Mouse (Mus musculus) lung, embryonic 15.5 days (tissue): ENCODE measurements around the gene Pex3. TPM values are rescaled to one million over a fixed set of nuclear protein-coding genes. Genes with fewer than 3 reads are reported as not detected.
A peak's percentile ranks its signal among the peaks of the same experiment; 100 is the strongest.

Source experiments
- ATAC-seq: fragments of 200-750 bp; cut with Nextera tagmentation; 2 replicates; pipeline ENCODE4 v1.8.0; 2017; ENCODE audit warnings: moderate number of reproducible peaks, borderline replicate concordance; ENCODE audit not compliant: low FRiP score, low TSS enrichment; ENCODE audit errors: extremely low read depth
- H3K27ac ChIP-seq: fragments of 300-500 bp; sonication (generic); 2 replicates; pipeline ENCODE4 v1.5.1; 2015; ENCODE audit warnings: moderate library complexity, mild to moderate bottlenecking, inconsistent platforms
- H3K27me3 ChIP-seq: fragments of 300-500 bp; sonication (generic); 2 replicates; pipeline ENCODE4 v1.6.1; 2015; ENCODE audit warnings: inconsistent platforms
- H3K36me3 ChIP-seq: fragments of 300-500 bp; sonication (generic); 2 replicates; pipeline ENCODE4 v1.6.1; 2015; ENCODE audit warnings: inconsistent platforms
- H3K4me1 ChIP-seq: fragments of 300-500 bp; sonication (generic); 2 replicates; pipeline ENCODE4 v1.6.1; 2015; ENCODE audit warnings: inconsistent platforms
- H3K4me2 ChIP-seq: fragments of 300-500 bp; sonication (generic); 2 replicates; pipeline ENCODE4 v1.6.1; 2015; ENCODE audit warnings: inconsistent platforms, mild to moderate bottlenecking, moderate library complexity
- H3K4me3 ChIP-seq: fragments of 300-500 bp; sonication (generic); 2 replicates; pipeline ENCODE4 v1.5.1; 2015; ENCODE audit warnings: mild to moderate bottlenecking, inconsistent platforms
- H3K9ac ChIP-seq: fragments of 300-500 bp; sonication (generic); 2 replicates; pipeline ENCODE4 v1.6.1; 2015; ENCODE audit warnings: inconsistent platforms
- H3K9me3 ChIP-seq: fragments of 300-500 bp; sonication (generic); 2 replicates; pipeline ENCODE4 v1.6.1; 2016; ENCODE audit warnings: inconsistent platforms
- WGBS: fragments of 180-500 bp; shearing (Covaris S2); methylation state at CpG from one replicate; pipeline ENCODE4 v1.1.7; 2015; 5-methylcytosine and 5-hydroxymethylcytosine counted together
- polyA plus RNA-seq: library from polyadenylated mRNA; unstranded; fragments of >200 nt; fragmentation: Nextera tagmentation; extraction: Ambion mirVana; gene quantifications from 2 replicates; pipeline ENCODE4 v1.2.1, GENCODE M21; 2015

The Pex3 gene
- 20.2 and 23.4 TPM in 2 replicates for polyA plus RNA-seq

- Histone ChIP-seq H3K4me3 (peak within 1 kb of the TSS; percentile 80), H3K27me3 (no peaks in the 10 kb centered on the region), H3K4me1 (peaks cover 10% of the 10 kb centered on the region; the same call in 1 of the 2 replicates), H3K27ac (peak within 1 kb of the TSS; percentile 76), H3K9ac (peak within 1 kb of the TSS; percentile 77), H3K4me2 (peak within 1 kb of the TSS; percentile 78), H3K9me3 (no peaks in the 10 kb centered on the region), H3K36me3 (no peaks in the 10 kb centered on the region)
- ATAC-seq: peak; percentile 97
- WGBS: under 1% methylated on average over 51 of the region's 51 CpGs
These were observed at the start of gene Pex3, which contains the start of gene Adat2 for GRCm38 (mm10) chr10:13552646-13553497. Gene Pex3, minus strand, starts transcription at chr10:13553142. Gene Adat2, plus strand, starts transcription at chr10:13552894.

GRCm38 (mm10) chr10:13600926-13601325 is 48.0 kb upstream of the Pex3 start:
- H3K4me3 ChIP-seq: no peak overlapping the region
- H3K27me3 ChIP-seq: no peaks in the 10 kb centered on the region
- no peaks in the 10 kb centered on the region for H3K9me3 ChIP-seq
- no peak for ATAC-seq
- H3K9ac ChIP-seq: no peak overlapping the region
- no peak overlapping the region for H3K27ac ChIP-seq
- no peak overlapping the region for H3K4me2 ChIP-seq
- 58% methylated on average over 2 of the region's 2 CpGs for WGBS
- no peaks in the 10 kb centered on the region for H3K4me1 ChIP-seq
- no peaks in the 10 kb centered on the region for H3K36me3 ChIP-seq

- no peak for ATAC-seq
- Histone ChIP-seq H3K27me3 (no peaks in the 10 kb centered on the region), H3K9me3 (no peaks in the 10 kb centered on the region), H3K4me2 (no peak overlapping the region), H3K4me3 (no peak overlapping the region), H3K27ac (no peak overlapping the region), H3K9ac (no peak overlapping the region), H3K36me3 (no peaks in the 10 kb centered on the region), H3K4me1 (no peaks in the 10 kb centered on the region)
- WGBS: 46% methylated on average over 8 of the region's 8 CpGs
These were observed 44.5 kb upstream of the Pex3 start for GRCm38 (mm10) chr10:13597491-13597890.

GRCm38 (mm10) chr10:13596866-13597265 is 43.9 kb upstream of the Pex3 start:
- H3K9ac ChIP-seq: no peak overlapping the region
- no peaks in the 10 kb centered on the region for H3K36me3 ChIP-seq
- no peaks in the 10 kb centered on the region for H3K9me3 ChIP-seq
- no peak overlapping the region for H3K4me3 ChIP-seq
- no peak overlapping the region for H3K27ac ChIP-seq
- H3K4me1 ChIP-seq: no peaks in the 10 kb centered on the region
- ATAC-seq: no peak
- H3K27me3 ChIP-seq: no peaks in the 10 kb centered on the region
- WGBS: 65% methylated on average over 9 of the region's 9 CpGs
- H3K4me2 ChIP-seq: no peak overlapping the region

GRCm38 (mm10) chr10:13596073-13596472 is 43.1 kb upstream of the Pex3 start:
- 42% methylated on average over 3 of the region's 3 CpGs for WGBS
- Histone ChIP-seq H3K36me3 (no peaks in the 10 kb centered on the region), H3K9me3 (no peaks in the 10 kb centered on the region), H3K4me1 (no peaks in the 10 kb centered on the region), H3K4me2 (no peak overlapping the region), H3K27me3 (no peaks in the 10 kb centered on the region), H3K4me3 (no peak overlapping the region), H3K9ac (no peak overlapping the region), H3K27ac (no peak overlapping the region)
- no peak for ATAC-seq

- no peak overlapping the region for H3K4me3 ChIP-seq
- WGBS: 76% methylated on average over 3 of the region's 3 CpGs
- ATAC-seq: no peak
- H3K27me3 ChIP-seq: no peaks in the 10 kb centered on the region
- no peak overlapping the region for H3K9ac ChIP-seq
- no peaks in the 10 kb centered on the region for H3K9me3 ChIP-seq
- no peak overlapping the region for H3K4me2 ChIP-seq
- no peaks in the 10 kb centered on the region for H3K36me3 ChIP-seq
- H3K4me1 ChIP-seq: no peaks in the 10 kb centered on the region
- no peak overlapping the region for H3K27ac ChIP-seq
These were observed 40.6 kb upstream of the Pex3 start for GRCm38 (mm10) chr10:13593529-13593928.

GRCm38 (mm10) chr10:13592196-13592595 is 39.3 kb upstream of the Pex3 start:
- H3K4me2 ChIP-seq: no peak overlapping the region
- H3K27ac ChIP-seq: no peak overlapping the region
- H3K4me3 ChIP-seq: no peak overlapping the region
- no peak for ATAC-seq
- H3K9me3 ChIP-seq: no peaks in the 10 kb centered on the region
- H3K9ac ChIP-seq: no peak overlapping the region
- H3K4me1 ChIP-seq: no peaks in the 10 kb centered on the region
- no peaks in the 10 kb centered on the region for H3K27me3 ChIP-seq
- no peaks in the 10 kb centered on the region for H3K36me3 ChIP-seq
- WGBS: 95% methylated on average over 10 of the region's 10 CpGs

- no peak overlapping the region for H3K27ac ChIP-seq
- no peak overlapping the region for H3K9ac ChIP-seq
- ATAC-seq: no peak
- H3K9me3 ChIP-seq: no peaks in the 10 kb centered on the region
- H3K4me1 ChIP-seq: no peaks in the 10 kb centered on the region
- H3K4me3 ChIP-seq: no peak overlapping the region
- H3K4me2 ChIP-seq: no peak overlapping the region
- 53% methylated on average over 2 of the region's 2 CpGs for WGBS
- H3K27me3 ChIP-seq: no peaks in the 10 kb centered on the region
- H3K36me3 ChIP-seq: no peaks in the 10 kb centered on the region
These were observed 35.0 kb upstream of the Pex3 start for GRCm38 (mm10) chr10:13587914-13588313.

- 54% methylated on average over 7 of the region's 7 CpGs for WGBS
- H3K4me1 ChIP-seq: no peaks in the 10 kb centered on the region
- no peak overlapping the region for H3K9ac ChIP-seq
- no peak overlapping the region for H3K27ac ChIP-seq
- H3K9me3 ChIP-seq: no peaks in the 10 kb centered on the region
- no peak overlapping the region for H3K4me3 ChIP-seq
- no peaks in the 10 kb centered on the region for H3K27me3 ChIP-seq
- no peak overlapping the region for H3K4me2 ChIP-seq
- H3K36me3 ChIP-seq: no peaks in the 10 kb centered on the region
- no peak for ATAC-seq
These were observed 24.2 kb upstream of the Pex3 start for GRCm38 (mm10) chr10:13577123-13577522.

- H3K4me3 ChIP-seq: no peak overlapping the region
- no peaks in the 10 kb centered on the region for H3K36me3 ChIP-seq
- no peak overlapping the region for H3K27ac ChIP-seq
- no peak overlapping the region for H3K9ac ChIP-seq
- no peak overlapping the region for H3K4me2 ChIP-seq
- no peaks in the 10 kb centered on the region for H3K9me3 ChIP-seq
- H3K27me3 ChIP-seq: no peaks in the 10 kb centered on the region
- no peak for ATAC-seq
- WGBS: 60% methylated on average over 6 of the region's 6 CpGs
- peaks cover 4% of the 10 kb centered on the region; the same call in 1 of the 2 replicates for H3K4me1 ChIP-seq
These were observed 19.5 kb upstream of the Pex3 start for GRCm38 (mm10) chr10:13572410-13572809.

- no peaks in the 10 kb centered on the region for H3K27me3 ChIP-seq
- WGBS: 27% methylated on average over 10 of the region's 10 CpGs
- H3K36me3 ChIP-seq: no peaks in the 10 kb centered on the region
- ATAC-seq: no peak
- H3K4me1 ChIP-seq: peaks cover 4% of the 10 kb centered on the region; the same call in 1 of the 2 replicates
- no peak overlapping the region for H3K27ac ChIP-seq
- no peak overlapping the region for H3K4me2 ChIP-seq
- H3K9me3 ChIP-seq: no peaks in the 10 kb centered on the region
- no peak overlapping the region for H3K4me3 ChIP-seq
- H3K9ac ChIP-seq: no peak overlapping the region
These were observed 19.1 kb upstream of the Pex3 start for GRCm38 (mm10) chr10:13572003-13572402.

- H3K9ac ChIP-seq: no peak overlapping the region
- no peak overlapping the region for H3K27ac ChIP-seq
- H3K4me1 ChIP-seq: peaks cover 4% of the 10 kb centered on the region; the same call in 1 of the 2 replicates
- H3K27me3 ChIP-seq: no peaks in the 10 kb centered on the region
- no peak for ATAC-seq
- no peak overlapping the region for H3K4me3 ChIP-seq
- no peaks in the 10 kb centered on the region for H3K9me3 ChIP-seq
- H3K4me2 ChIP-seq: no peak overlapping the region
- 68% methylated on average over 9 of the region's 9 CpGs for WGBS
- H3K36me3 ChIP-seq: no peaks in the 10 kb centered on the region
These were observed 18.0 kb upstream of the Pex3 start for GRCm38 (mm10) chr10:13570697-13571538.
